Comparison of ENCODE assay signal across 18 mouse cellular contexts in genomic region chr5:122927703-122928102, GRCm38 (mm10).
DNase-seq lines count a peak whose midpoint lies in the region; ATAC-seq and TF ChIP-seq lines count a peak whose summit lies in the region.
"Had no signal": no experiment of that assay in that cellular context is flagged by ENCODE, and none has a peak within 500 bp of the region (broad histone marks: within the 10 kb centered on the region; RNA-seq: fewer than 3 reads in every experiment).

No protein-coding gene starts in this region.

- H3K79me2 ChIP-seq in heart, adult 2 months (replicated peaks; ENCODE audit: control insufficient read depth, insufficient read depth, low read length): no peaks in the 10 kb centered on the region

- intact Hi-C loops in heart, adult 2 months (cut with DNase I): loop anchor here (5.0 kb wide), 1 partner anchor 120 kb away; the partner anchor contains the start of gene Morn3
- intact Hi-C loops in heart, postnatal 36 days (cut with DNase I): no loop called here

- in situ Hi-C loops in ES-E14 (cut with MboI; ENCODE audit: low sequenced_read_pairs in 2 of 2, unreplicated experiment in 2 of 2): no loop called here

- no peak for TF ChIP-seq POLR2A in heart, adult 2 months (IDR thresholded peaks at IDR 0.05; ENCODE audit: insufficient read depth, low read depth, low read length)

- peaks cover 5% of the 10 kb centered on the region for H3K4me1 ChIP-seq in heart, adult 2 months (ENCODE audit: control insufficient read depth, insufficient read depth, low read length)
- 0 out of 2 replicates have a peak, but pooled peaks cover 4% of the 10 kb centered on the region for H3K4me1 ChIP-seq in kidney, embryonic 16.5 days (ENCODE audit: insufficient read depth, low read length)
- peaks cover 5 to 23% of the 10 kb centered on the region in 2 experiments for H3K4me1 ChIP-seq in ES-E14 (ENCODE audit: control insufficient read depth in 2 of 2, insufficient read depth in 2 of 2, low read length in 2 of 2, poor library complexity in 1 of 2)
- H3K4me1 ChIP-seq: forebrain, embryonic 12.5 days had no signal

- DNase-seq in heart, adult 2 months: no peak
- DNase-seq in heart, postnatal 36 days: no peak
- peak; percentile 18 to 30 for DNase-seq in kidney, postnatal 4 days
- DNase-seq in ES-E14 (ENCODE audit: low read depth, low spot score): no peak
- no peak for DNase-seq in thymus, postnatal 14 days
- DNase-seq in left cerebral cortex, adult 8-10 months (ENCODE audit: low spot score in 2 of 2): no peak
- DNase-seq: adrenal gland, postnatal 14 days; cerebellum, adult 8-10 months; kidney, adult 8-10 months; thymus, postnatal 25 days had no signal

- peak overlapping the region; percentile 12; the same call in 1 of the 2 replicates for H3K27ac ChIP-seq in heart, adult 2 months
- no peak overlapping the region for H3K27ac ChIP-seq in kidney, embryonic 16.5 days (ENCODE audit: low read length)
- H3K27ac ChIP-seq in ES-E14 (ENCODE audit: insufficient read depth, low read depth, low read length, poor library complexity, severe bottlenecking): peak overlapping the region; percentile 37; the same call in 1 of the 2 replicates
- H3K27ac ChIP-seq: forebrain, embryonic 12.5 days; hindbrain, embryonic 15.5 days; layer of hippocampus, adult 2 months; left cerebral cortex, adult 2 months; limb, embryonic 13.5 days had no signal

- H3K36me3 ChIP-seq in heart, adult 2 months (ENCODE audit: control insufficient read depth, insufficient read depth, low read length): 0 out of 2 replicates have a peak, but pooled peaks cover 2% of the 10 kb centered on the region
- peaks cover 14% of the 10 kb centered on the region; the same call in 1 of the 2 replicates for H3K36me3 ChIP-seq in kidney, embryonic 16.5 days (ENCODE audit: insufficient read depth, low read length)
- H3K36me3 ChIP-seq in ES-E14 (ENCODE audit: control insufficient read depth, insufficient read depth, low read length, poor library complexity, severe bottlenecking): peaks cover 8% of the 10 kb centered on the region; the same call in 1 of the 2 replicates

- no peaks in the 10 kb centered on the region for H3K27me3 ChIP-seq in heart, adult 2 months (ENCODE audit: control insufficient read depth, insufficient read depth, low read length)
- H3K27me3 ChIP-seq in kidney, embryonic 16.5 days (ENCODE audit: insufficient read depth, low read length): no peaks in the 10 kb centered on the region
- H3K27me3 ChIP-seq: CH12.LX; forebrain, embryonic 12.5 days; hindbrain, embryonic 15.5 days; limb, embryonic 13.5 days had no signal

- no peaks in the 10 kb centered on the region for H3K9me3 ChIP-seq in kidney, embryonic 16.5 days (ENCODE audit: low read length)
- no peaks in the 10 kb centered on the region for H3K9me3 ChIP-seq in ES-E14 (ENCODE audit: control insufficient read depth, insufficient read depth, low read depth, low read length)
- H3K9me3 ChIP-seq: forebrain, embryonic 12.5 days; hindbrain, embryonic 15.5 days; limb, embryonic 13.5 days had no signal

- TF ChIP-seq EP300 in heart, adult 2 months (IDR thresholded peaks at IDR 0.05; ENCODE audit: insufficient read depth, low read depth, low read length): no peak

- no peak for TF ChIP-seq CTCF in heart, adult 2 months (IDR thresholded peaks at IDR 0.05)

- no peak for ATAC-seq in kidney, embryonic 16.5 days (ENCODE audit: low FRiP score, low TSS enrichment)
- 0 out of 2 replicates have a peak, but pooled peaks have one; percentile 37 for ATAC-seq in megakaryocyte progenitor cell, adult 5-6 weeks (replicated peaks; ENCODE audit: poor library complexity)

- no peak overlapping the region for H3K4me3 ChIP-seq in heart, adult 2 months
- H3K4me3 ChIP-seq in kidney, embryonic 16.5 days (ENCODE audit: low read length): no peak overlapping the region
- H3K4me3 ChIP-seq in ES-E14 (ENCODE audit: insufficient read depth in 1 of 2, low read depth in 1 of 2, low read length in 2 of 2, poor library complexity in 1 of 2, severe bottlenecking in 1 of 2): no peak overlapping the region
- H3K4me3 ChIP-seq: forebrain, embryonic 12.5 days; hindbrain, embryonic 15.5 days; layer of hippocampus, adult 2 months; left cerebral cortex, adult 2 months; limb, embryonic 13.5 days had no signal

- H3K4me2 ChIP-seq in kidney, embryonic 16.5 days (replicated peaks; ENCODE audit: low read depth, low read length): no peak overlapping the region
- H3K4me2 ChIP-seq: forebrain, embryonic 12.5 days; hindbrain, embryonic 15.5 days; limb, embryonic 13.5 days had no signal

- 66% methylated on average over 6 of the region's 6 CpGs for WGBS in heart, adult 2 months
- 79% methylated on average over 6 of the region's 6 CpGs for WGBS in kidney, embryonic 16.5 days

- no peak overlapping the region for H3K9ac ChIP-seq in heart, adult 2 months (ENCODE audit: low read depth, low read length)
- H3K9ac ChIP-seq in kidney, embryonic 16.5 days (replicated peaks; ENCODE audit: low read length): no peak overlapping the region
- H3K9ac ChIP-seq in ES-E14 (ENCODE audit: insufficient read depth, low read depth, low read length, poor library complexity, severe bottlenecking): peak overlapping the region; percentile 57
- H3K9ac ChIP-seq: forebrain, embryonic 12.5 days; hindbrain, embryonic 15.5 days; limb, embryonic 13.5 days had no signal

TF ChIP-seq in ES-E14, 5 proteins besides CTCF, POLR2A, EP300 and RAD21:
- TF ChIP-seq HCFC1 (IDR thresholded peaks at IDR 0.05; ENCODE audit: borderline replicate concordance, insufficient read depth, low read length) (no peak), CHD2 (IDR thresholded peaks at IDR 0.05; ENCODE audit: low read depth, low read length) (no peak)

Comparison
In these comparisons a context has a peak if more than half of its experiments do, and no peak if none do; other contexts are left out.
1. DNase-seq: peak in kidney, postnatal 4 days (2 of 2); none in heart, adult 2 months (0 of 2), heart, postnatal 36 days (0 of 2), ES-E14 (single experiment), thymus, postnatal 14 days (single experiment) and left cerebral cortex, adult 8-10 months (0 of 2).